Mouse (Mus musculus) erythroblast, embryonic 14.5 days (primary cell): ENCODE measurements around the gene Mrpl22. TPM values are rescaled to one million over a fixed set of nuclear protein-coding genes. Genes with fewer than 3 reads are reported as not detected.

ENCODE experiments used
- H3K27me3 ChIP-seq: 2 replicates; pipeline ENCODE4 v1.6.1; 2012; ENCODE audit warnings: inconsistent platforms; ENCODE audit not compliant: control insufficient read depth
- H3K36me3 ChIP-seq: 2 replicates; pipeline ENCODE4 v1.6.1; 2012; ENCODE audit warnings: mild to moderate bottlenecking, inconsistent platforms; ENCODE audit not compliant: control insufficient read depth
- H3K4me1 ChIP-seq: 2 replicates; pipeline ENCODE4 v1.6.1; 2012; ENCODE audit warnings: inconsistent platforms; ENCODE audit not compliant: control insufficient read depth
- H3K4me3 ChIP-seq: replicated peaks from 2 replicates; pipeline ENCODE3; 2012; ENCODE audit warnings: moderate library complexity, mild to moderate bottlenecking, inconsistent platforms
- H3K9me3 ChIP-seq: 2 replicates; pipeline ENCODE4 v1.6.1; 2012; ENCODE audit warnings: low read length, inconsistent platforms, mixed read lengths; ENCODE audit not compliant: control insufficient read depth
- GATA1 ChIP-seq: IDR thresholded peaks from 2 replicates; pipeline ENCODE4 v1.6.1; 2012; ENCODE audit warnings: low read length, inconsistent platforms, mixed read lengths
- TAL1 ChIP-seq: IDR thresholded peaks from 3 replicates; pipeline ENCODE4 v1.6.1; 2012; ENCODE audit warnings: low read length, inconsistent platforms, mixed read lengths
- polyA plus RNA-seq: library from polyadenylated mRNA; stranded (reverse); fragments of >175 nt; gene quantifications from 2 replicates; pipeline ENCODE4 v1.2.3, GENCODE M21; 2012

Gene Mrpl22
- polyA plus RNA-seq, 1 experiment = 2.0 TPM

DNA sequence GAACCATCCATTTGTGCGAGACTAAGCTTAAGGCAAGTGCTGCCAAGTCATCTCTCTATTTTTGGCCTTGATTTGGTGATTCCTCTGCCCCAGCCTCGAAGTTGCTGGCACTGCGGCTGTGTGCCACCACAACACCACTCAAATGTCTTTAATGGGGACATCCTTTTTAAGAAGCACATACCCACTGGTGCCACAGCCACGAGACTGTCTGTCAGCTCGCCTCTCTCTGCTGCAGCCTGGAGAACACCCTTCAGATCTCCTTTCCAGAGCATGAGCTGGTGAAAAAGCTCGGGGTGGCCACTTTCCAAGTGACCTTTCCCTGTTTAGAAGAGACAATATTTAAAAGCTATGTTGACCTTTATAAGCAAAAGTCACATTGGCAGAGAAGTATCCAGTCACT lies 34.8 kb upstream of the Mrpl22 start:
- H3K4me1 ChIP-seq = peaks cover 4% of the 10 kb centered on the region; the same call in 1 of the 2 replicates
- H3K27me3 ChIP-seq = no peaks in the 10 kb centered on the region
- no peaks in the 10 kb centered on the region for H3K9me3 ChIP-seq
- H3K36me3 ChIP-seq = peaks cover 87% of the 10 kb centered on the region
- TF ChIP-seq GATA1 (no peak), TAL1 (no peak)
- no peak overlapping the region for H3K4me3 ChIP-seq

DNA sequence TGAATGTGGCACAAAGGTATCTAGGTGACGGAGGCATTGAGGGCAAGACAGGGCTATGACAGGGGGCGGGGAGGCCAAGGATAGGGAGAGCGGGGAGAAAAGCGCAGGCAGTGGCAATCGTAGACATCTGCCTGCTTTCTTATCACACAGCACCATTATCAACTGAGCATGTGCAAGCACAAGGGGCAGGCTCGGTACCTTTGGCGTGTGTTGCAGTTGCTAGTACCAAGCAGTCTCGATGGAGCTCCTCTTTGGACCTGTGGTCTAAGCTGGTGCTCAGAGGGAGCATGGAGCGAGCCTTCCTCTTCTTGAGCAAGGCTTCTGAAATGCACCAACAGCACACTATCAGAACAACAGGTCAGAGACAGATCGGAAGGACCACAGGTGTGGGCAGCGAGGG lies 32.6 kb upstream of the Mrpl22 start:
- TF ChIP-seq TAL1 (no peak), GATA1 (no peak)
- Histone ChIP-seq H3K4me1 (peaks cover 4% of the 10 kb centered on the region; the same call in 1 of the 2 replicates), H3K9me3 (no peaks in the 10 kb centered on the region), H3K36me3 (peaks cover 85% of the 10 kb centered on the region), H3K4me3 (no peak overlapping the region), H3K27me3 (no peaks in the 10 kb centered on the region)

DNA sequence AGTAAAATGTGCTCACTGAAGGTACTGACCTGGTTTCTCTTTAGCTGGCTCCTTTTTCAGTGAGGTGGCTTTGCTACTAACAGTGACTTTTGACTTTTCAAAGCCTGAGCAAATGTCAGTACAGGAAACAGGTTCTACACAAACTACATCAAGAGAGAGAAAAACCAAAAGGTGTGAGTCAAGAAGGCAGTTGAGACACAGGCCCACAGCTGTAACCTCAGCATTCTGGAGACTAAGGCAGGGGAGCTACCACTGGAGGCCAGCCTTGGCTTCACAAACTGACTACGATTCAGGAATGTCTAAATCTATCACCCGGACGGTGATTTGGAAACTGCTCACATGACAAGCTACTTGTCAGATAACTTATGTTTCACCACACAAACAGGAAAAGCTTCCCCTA lies 32.0 kb upstream of the Mrpl22 start:
- H3K36me3 ChIP-seq = peaks cover 85% of the 10 kb centered on the region

DNA sequence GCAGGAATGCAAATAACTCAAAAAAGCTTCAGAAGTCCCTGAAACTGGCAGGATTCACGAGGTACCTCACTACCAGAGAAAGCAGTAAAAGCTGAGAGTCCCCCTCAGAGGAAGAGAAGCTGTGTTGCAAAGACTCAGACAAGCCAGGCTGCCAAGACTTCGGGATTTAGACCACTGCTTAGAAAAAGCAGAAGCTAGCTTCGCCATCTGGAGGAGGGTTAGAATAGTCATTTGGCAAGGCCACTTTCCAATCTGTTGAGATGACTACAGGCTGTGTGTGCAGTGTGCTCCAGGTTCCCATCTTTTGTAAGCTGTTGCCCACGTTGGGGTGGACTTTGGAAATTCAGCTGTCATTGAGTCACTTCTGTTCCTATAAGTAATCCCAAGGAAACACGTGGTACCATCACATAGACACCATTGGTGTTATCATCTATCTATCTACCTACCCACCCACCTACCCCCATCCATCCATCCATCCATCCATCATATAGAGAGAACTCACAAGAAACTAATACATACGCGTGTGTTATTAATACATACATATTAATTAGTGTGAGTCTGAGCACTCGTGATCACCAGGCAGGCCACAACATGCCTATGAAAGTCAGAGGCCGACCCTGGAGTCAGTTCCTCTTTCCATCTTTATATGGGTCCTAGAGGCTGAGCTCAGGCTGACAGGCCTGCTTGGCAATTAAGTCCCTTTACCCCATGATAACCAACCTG lies 27.6 kb upstream of the Mrpl22 start:
- peaks cover 89% of the 10 kb centered on the region for H3K36me3 ChIP-seq
- TF ChIP-seq TAL1 (no peak), GATA1 (no peak)
- H3K4me3 ChIP-seq = no peak overlapping the region
- H3K9me3 ChIP-seq = no peaks in the 10 kb centered on the region
- no peaks in the 10 kb centered on the region for H3K27me3 ChIP-seq
- peaks cover 2% of the 10 kb centered on the region; the same call in 1 of the 2 replicates for H3K4me1 ChIP-seq

More for the DNA sequence above, 32.0 kb upstream of the Mrpl22 start:
- no peaks in the 10 kb centered on the region for H3K9me3 ChIP-seq
- peaks cover 4% of the 10 kb centered on the region; the same call in 1 of the 2 replicates for H3K4me1 ChIP-seq
- no peaks in the 10 kb centered on the region for H3K27me3 ChIP-seq
- no peak overlapping the region for H3K4me3 ChIP-seq
- no peak for TF ChIP-seq GATA1
- no peak for TF ChIP-seq TAL1

DNA sequence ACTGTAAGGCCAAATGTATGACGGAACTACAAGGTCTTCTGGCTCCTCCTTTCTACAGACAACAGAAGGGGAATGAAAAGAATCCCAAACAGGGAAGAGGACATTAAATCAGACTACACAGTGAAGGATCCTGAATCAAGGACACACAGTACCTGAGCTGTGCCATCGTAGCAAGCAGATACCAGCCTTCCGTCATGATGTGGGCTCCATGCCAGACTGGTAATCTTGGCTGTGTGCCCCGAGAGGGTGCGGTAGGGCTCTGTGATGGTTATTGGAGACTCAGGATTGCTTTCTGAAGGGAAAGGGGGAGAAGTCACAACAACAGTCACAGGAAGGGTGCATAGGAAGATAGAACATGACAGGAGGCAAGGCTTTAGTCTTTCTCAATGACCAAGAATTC lies 25.2 kb upstream of the Mrpl22 start:
- no peaks in the 10 kb centered on the region for H3K27me3 ChIP-seq
- H3K9me3 ChIP-seq = no peaks in the 10 kb centered on the region
- TF ChIP-seq GATA1 (no peak), TAL1 (no peak)
- H3K36me3 ChIP-seq = peaks cover 85% of the 10 kb centered on the region
- H3K4me1 ChIP-seq = no peaks in the 10 kb centered on the region
- no peak overlapping the region for H3K4me3 ChIP-seq

DNA sequence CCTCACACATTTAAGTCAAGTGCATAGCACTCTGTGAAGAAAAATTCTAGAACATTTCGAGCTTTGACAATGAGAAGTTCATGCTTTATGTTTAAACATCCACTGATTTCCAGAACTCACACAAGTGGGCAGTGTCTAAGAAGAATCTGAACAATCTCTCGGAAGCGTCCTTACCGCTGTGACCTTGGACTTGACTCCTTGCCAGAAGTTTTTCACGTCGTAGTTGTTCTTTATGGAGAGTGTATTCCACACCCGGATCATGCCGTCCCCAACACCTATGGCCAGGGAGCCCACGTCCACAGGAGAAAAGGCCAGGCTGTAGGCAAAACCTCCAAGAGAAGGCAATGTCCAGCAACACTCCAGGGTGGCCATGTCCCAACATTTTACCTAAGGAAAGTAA lies 16.0 kb upstream of the Mrpl22 start:
- no peak for TF ChIP-seq TAL1

DNA sequence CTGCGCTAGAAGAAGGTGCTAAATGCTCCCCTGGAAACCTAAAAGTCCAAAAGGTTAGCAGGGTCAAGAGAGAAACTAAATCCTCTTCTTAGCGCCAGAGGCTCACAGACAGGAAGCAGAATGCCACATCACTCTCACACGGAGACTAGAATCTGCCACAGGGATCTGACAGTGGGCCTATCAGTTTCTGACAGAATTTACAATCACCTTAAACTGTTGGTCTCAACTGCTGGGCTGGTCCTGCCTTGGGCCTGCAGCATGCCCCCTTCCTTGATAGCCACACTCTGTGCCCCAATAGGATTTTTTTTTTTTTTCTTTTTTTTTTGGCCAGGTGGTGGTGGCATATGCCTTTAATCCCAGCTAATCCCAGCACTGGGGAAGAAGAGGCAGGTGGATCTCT lies 14.6 kb upstream of the Mrpl22 start:
- H3K9me3 ChIP-seq = no peaks in the 10 kb centered on the region
- H3K27me3 ChIP-seq = no peaks in the 10 kb centered on the region
- H3K36me3 ChIP-seq = peaks cover 80% of the 10 kb centered on the region
- no peaks in the 10 kb centered on the region; the same call in 1 of the 2 replicates for H3K4me1 ChIP-seq
- no peak overlapping the region for H3K4me3 ChIP-seq
- TF ChIP-seq TAL1 (no peak), GATA1 (no peak)

More for the DNA sequence above, 16.0 kb upstream of the Mrpl22 start:
- H3K9me3 ChIP-seq = no peaks in the 10 kb centered on the region
- peaks cover 78% of the 10 kb centered on the region for H3K36me3 ChIP-seq
- no peaks in the 10 kb centered on the region for H3K27me3 ChIP-seq
- H3K4me3 ChIP-seq = no peak overlapping the region
- H3K4me1 ChIP-seq = no peaks in the 10 kb centered on the region; the same call in 1 of the 2 replicates

DNA sequence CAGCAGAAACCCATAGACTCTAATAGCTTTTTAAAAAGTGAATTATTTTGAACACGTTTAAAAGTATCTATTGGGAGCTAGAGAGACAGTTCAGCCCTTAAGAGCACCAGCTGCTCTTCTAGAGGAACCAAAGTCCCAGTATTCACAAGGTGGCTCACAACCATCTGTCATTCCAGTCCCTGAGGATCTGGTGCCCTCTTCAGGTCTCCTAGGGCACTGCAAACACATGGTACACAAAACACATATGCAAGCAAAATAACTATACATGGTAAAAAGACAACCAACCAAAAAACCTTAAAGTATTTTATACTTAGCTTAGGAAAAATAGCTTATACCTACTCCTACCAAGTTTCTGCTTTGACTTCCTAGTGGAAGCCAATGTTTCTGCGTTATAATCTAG lies 6.4 kb upstream of the Mrpl22 start:
- H3K27me3 ChIP-seq = no peaks in the 10 kb centered on the region
- H3K9me3 ChIP-seq = peaks cover 5% of the 10 kb centered on the region; the same call in 1 of the 2 replicates
- H3K4me3 ChIP-seq = no peak overlapping the region
- no peak for TF ChIP-seq TAL1
- no peak for TF ChIP-seq GATA1
- H3K36me3 ChIP-seq = peaks cover 63% of the 10 kb centered on the region
- H3K4me1 ChIP-seq = peaks cover 24% of the 10 kb centered on the region

DNA sequence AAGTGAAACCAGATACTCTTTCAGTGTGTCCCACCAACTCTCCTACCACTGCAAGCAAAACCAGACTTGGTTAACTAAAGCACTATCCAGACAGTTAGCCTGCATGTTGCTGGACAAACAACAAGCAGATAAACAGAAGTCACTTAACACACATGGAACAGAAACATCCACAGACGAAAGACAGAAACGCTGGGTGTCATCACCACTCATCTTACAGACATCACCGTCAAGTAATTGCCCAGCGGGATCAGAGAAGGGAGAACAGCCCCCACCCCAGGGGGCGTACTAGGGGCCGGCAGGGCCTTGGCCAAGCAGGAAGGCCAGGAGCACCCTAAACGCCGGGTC lies 3.7 kb upstream of the Mrpl22 start:
- peaks cover 43% of the 10 kb centered on the region for H3K4me1 ChIP-seq
- no peak for TF ChIP-seq GATA1
- no peak for TF ChIP-seq TAL1
- H3K27me3 ChIP-seq = no peaks in the 10 kb centered on the region
- H3K4me3 ChIP-seq = peak overlapping the region; percentile 88
- H3K36me3 ChIP-seq = peaks cover 42% of the 10 kb centered on the region
- peaks cover 5% of the 10 kb centered on the region; the same call in 1 of the 2 replicates for H3K9me3 ChIP-seq
